Mouse (Mus musculus) kidney, postnatal 0 days (tissue): ENCODE data around the gene Tial1. TPM values are rescaled to one million over a fixed set of nuclear protein-coding genes. Genes with fewer than 3 reads are reported as not detected.

ENCODE experiments used
- ATAC-seq: fragments of 200-750 bp; cut with Nextera tagmentation; replicated peaks from 2 replicates; pipeline ENCODE4 v1.8.0; 2017; ENCODE audit warnings: low read depth, moderate number of reproducible peaks, moderate TSS enrichment, moderate library complexity; ENCODE audit not compliant: low FRiP score
- DNase-seq: peaks from one replicate; pipeline ENCODE4 v3.0.0-alpha.2; 2016; ENCODE audit warnings: low spot score
- H3K27ac ChIP-seq: fragments of 300-500 bp; sonication (generic); 2 replicates; pipeline ENCODE4 v1.5.1; 2014; ENCODE audit warnings: mild to moderate bottlenecking
- H3K27me3 ChIP-seq: fragments of 300-500 bp; sonication (generic); 2 replicates; pipeline ENCODE4 v1.6.1; 2014; ENCODE audit warnings: low read length, mixed read lengths; ENCODE audit not compliant: insufficient read depth
- H3K36me3 ChIP-seq: fragments of 300-500 bp; sonication (generic); 2 replicates; pipeline ENCODE4 v1.6.1; 2014; ENCODE audit warnings: low read length, mixed read lengths; ENCODE audit not compliant: insufficient read depth
- H3K4me1 ChIP-seq: fragments of 300-500 bp; sonication (generic); replicated peaks from 2 replicates; pipeline ENCODE4 v1.6.1; 2014; ENCODE audit warnings: antibody characterized with exemption, low read length, mixed read lengths; ENCODE audit not compliant: insufficient read depth
- H3K4me2 ChIP-seq: fragments of 300-500 bp; sonication (generic); 2 replicates; pipeline ENCODE4 v1.6.1; 2014; ENCODE audit warnings: mild to moderate bottlenecking, low read length, moderate library complexity, mixed read lengths
- H3K4me3 ChIP-seq: fragments of 300-500 bp; sonication (generic); replicated peaks from 2 replicates; pipeline ENCODE4 v1.5.1; 2014; ENCODE audit warnings: low read depth, low read length
- H3K9ac ChIP-seq: fragments of 300-500 bp; sonication (generic); 2 replicates; pipeline ENCODE4 v1.6.1; 2014; ENCODE audit warnings: low read depth, low read length
- H3K9me3 ChIP-seq: fragments of 300-500 bp; sonication (generic); replicated peaks from 2 replicates; pipeline ENCODE4 v1.6.1; 2016; ENCODE audit warnings: low read length, inconsistent platforms, mixed read lengths
- CTCF ChIP-seq: IDR thresholded peaks from 2 replicates; pipeline ENCODE4 v1.5.1; 2016; ENCODE audit warnings: antibody characterized with exemption, low read depth, mild to moderate bottlenecking, moderate library complexity
- WGBS: fragments of 180-500 bp; shearing (Covaris S2); extraction: QIAGEN DNeasy Blood & Tissue Kit; methylation state at CpG from one replicate; pipeline ENCODE4 v1.1.7; 2014; 5-methylcytosine and 5-hydroxymethylcytosine counted together
- polyA plus RNA-seq: library from polyadenylated mRNA; unstranded; fragments of >200 nt; fragmentation: Nextera tagmentation; extraction: Ambion mirVana; gene quantifications from 2 replicates; pipeline ENCODE4 v1.2.1, GENCODE M21; 2015

The Tial1 gene
- 21.4 and 23.5 TPM in 2 replicates for polyA plus RNA-seq

DNA sequence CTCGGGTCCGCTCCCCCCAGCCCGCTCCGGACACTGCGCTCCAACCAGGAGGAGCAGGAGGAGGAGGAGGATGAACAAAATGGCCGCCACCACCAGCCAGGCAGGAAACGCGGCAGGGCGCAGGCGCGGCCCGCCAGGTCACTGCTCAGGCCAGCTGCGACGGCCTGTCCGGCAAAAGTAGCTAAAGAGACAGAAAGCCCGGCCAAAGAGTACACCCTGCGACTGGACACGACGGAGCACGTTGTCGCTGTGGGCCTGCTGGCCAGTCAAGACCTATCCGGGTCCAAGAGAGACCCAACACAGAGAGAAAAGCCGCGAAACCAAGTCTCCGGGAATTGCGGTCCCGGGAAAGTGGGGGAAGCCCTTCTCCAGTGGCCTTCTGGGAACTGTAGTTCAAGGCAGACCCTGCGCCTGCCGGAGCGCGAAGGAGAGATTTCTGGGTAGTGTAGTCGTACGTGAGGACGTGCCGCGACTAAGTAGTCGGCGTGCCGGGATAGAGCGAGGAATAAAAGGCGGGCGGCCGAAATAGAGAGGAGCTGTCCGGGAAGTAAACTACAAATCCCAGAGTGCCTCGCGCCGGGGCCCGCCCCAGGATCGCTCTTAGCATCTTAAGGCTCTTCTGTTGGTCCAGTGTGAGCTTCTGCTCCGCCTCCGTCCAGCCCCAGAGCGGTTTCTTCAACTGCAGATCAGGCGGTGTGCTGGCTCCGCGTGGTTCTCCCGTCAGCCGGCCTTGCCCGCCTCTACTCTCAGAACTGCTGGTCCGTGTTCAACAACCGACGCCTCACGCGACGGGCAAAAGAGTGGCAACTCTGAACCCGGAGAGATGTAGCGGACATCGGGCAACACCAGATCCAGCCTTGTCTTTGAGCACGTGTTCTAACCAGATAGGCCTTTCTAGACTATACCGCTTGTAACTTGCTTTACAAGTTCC is at the start of gene Tial1:
TSS of gene Tial1 (minus strand) at position 433 of the 931 bp plus-strand sequence.
- H3K4me1 ChIP-seq = peaks cover 16% of the 10 kb centered on the region
- H3K4me3 ChIP-seq = peak within 1 kb of the TSS; percentile 83
- H3K9ac ChIP-seq = peak within 1 kb of the TSS; percentile 79
- TF ChIP-seq CTCF = no peak
- peak within 1 kb of the TSS; percentile 83 for H3K4me2 ChIP-seq
- H3K27ac ChIP-seq = peak within 1 kb of the TSS; percentile 97
- under 1% methylated on average over 69 of the region's 69 CpGs for WGBS
- ATAC-seq (peak; percentile 99), DNase-seq (peak; percentile 100)
- no peaks in the 10 kb centered on the region for H3K27me3 ChIP-seq
- H3K36me3 ChIP-seq = no peaks in the 10 kb centered on the region
- no peaks in the 10 kb centered on the region for H3K9me3 ChIP-seq

DNA sequence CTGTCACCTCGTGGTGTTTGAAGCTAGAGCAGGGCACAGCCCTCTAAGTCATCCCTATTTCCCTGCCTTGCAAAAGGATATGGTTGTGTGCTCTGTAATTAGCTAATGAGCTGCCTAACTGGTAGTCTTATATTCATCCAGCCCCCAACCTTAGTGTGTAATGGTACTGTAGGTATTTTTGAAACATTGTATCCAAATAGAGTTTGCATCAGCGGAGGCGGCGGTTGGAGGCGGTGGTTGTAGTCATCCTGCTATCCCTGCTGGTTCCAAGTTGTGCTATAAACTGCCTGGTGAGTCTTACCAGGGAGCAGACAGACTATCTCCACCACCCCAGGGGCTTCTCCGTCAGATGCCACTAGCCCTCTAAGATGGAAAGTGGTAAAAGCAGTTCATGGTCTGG is 42.6 kb upstream of the Tial1 start:
- no peaks in the 10 kb centered on the region for H3K9me3 ChIP-seq
- no peak overlapping the region for H3K9ac ChIP-seq
- TF ChIP-seq CTCF = no peak
- 86% methylated on average over 6 of the region's 6 CpGs for WGBS
- DNase-seq (no peak), ATAC-seq (no peak)
- no peaks in the 10 kb centered on the region for H3K36me3 ChIP-seq
- no peak overlapping the region for H3K4me2 ChIP-seq
- no peak overlapping the region for H3K4me3 ChIP-seq
- H3K4me1 ChIP-seq = no peaks in the 10 kb centered on the region
- H3K27me3 ChIP-seq = no peaks in the 10 kb centered on the region; the same call in 1 of the 2 replicates
- no peak overlapping the region for H3K27ac ChIP-seq

DNA sequence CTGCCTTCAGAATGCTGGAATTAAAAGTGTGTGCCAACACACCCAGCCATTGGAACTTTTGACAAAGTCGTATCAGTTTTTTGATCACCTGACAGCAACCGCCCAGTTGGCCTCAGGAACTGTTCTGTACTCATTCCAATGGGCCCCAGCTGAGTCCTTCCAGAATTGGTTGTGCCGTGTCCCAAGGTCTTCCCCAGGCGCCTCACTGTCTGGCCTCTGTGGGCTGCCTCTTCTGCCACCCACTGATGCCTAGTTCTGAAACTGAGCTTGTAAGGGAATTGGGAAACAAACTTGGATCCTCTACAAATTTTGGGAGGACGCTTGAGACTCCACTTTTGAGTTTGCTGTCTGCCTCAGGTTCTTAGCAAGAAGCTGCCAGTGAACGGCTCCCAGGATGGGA is 38.3 kb upstream of the Tial1 start:
- no peak overlapping the region for H3K9ac ChIP-seq
- no peaks in the 10 kb centered on the region for H3K27me3 ChIP-seq
- no peak for DNase-seq
- 74% methylated on average over 6 of the region's 6 CpGs for WGBS
- TF ChIP-seq CTCF = no peak
- H3K27ac ChIP-seq = no peak overlapping the region
- no peaks in the 10 kb centered on the region for H3K9me3 ChIP-seq
- ATAC-seq = no peak
- no peak overlapping the region for H3K4me3 ChIP-seq
- H3K4me2 ChIP-seq = no peak overlapping the region
- H3K4me1 ChIP-seq = no peaks in the 10 kb centered on the region
- no peaks in the 10 kb centered on the region for H3K36me3 ChIP-seq

GRCm38 (mm10) chr7:128494546-128494945 is 33.0 kb upstream of the Tial1 start:
- Histone ChIP-seq H3K4me2 (no peak overlapping the region), H3K4me3 (no peak overlapping the region), H3K4me1 (no peaks in the 10 kb centered on the region), H3K27me3 (no peaks in the 10 kb centered on the region), H3K9ac (no peak overlapping the region), H3K27ac (no peak overlapping the region), H3K36me3 (no peaks in the 10 kb centered on the region), H3K9me3 (no peaks in the 10 kb centered on the region)
- no peak for TF ChIP-seq CTCF
- ATAC-seq (no peak), DNase-seq (no peak)
- WGBS = 87% methylated on average over 5 of the region's 5 CpGs

DNA sequence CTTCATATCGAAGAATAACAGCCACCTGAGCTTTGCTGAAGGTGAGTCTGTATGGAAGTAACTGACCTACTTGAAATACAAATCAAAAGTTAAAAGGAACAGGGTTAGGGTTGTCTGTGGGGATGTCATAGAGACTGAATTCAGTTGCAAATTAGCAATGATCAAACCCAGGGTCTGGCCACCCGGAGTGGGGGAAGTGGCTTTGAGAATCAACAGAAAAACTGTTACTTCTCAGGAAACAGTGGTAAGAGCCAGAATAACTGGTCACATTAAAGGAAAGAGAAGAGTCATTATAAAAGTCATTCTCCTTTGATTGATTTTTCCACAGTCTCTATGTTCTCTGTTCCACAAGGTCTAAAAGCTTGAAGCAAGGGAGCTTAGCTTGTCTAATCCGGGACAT is 27.5 kb upstream of the Tial1 start:
- H3K36me3 ChIP-seq = no peaks in the 10 kb centered on the region
- H3K4me1 ChIP-seq = no peaks in the 10 kb centered on the region
- no peak overlapping the region for H3K27ac ChIP-seq
- WGBS = 96% methylated on average over 3 of the region's 3 CpGs
- H3K9me3 ChIP-seq = peaks cover 7% of the 10 kb centered on the region
- no peak overlapping the region for H3K4me3 ChIP-seq
- H3K27me3 ChIP-seq = no peaks in the 10 kb centered on the region
- DNase-seq (no peak), ATAC-seq (no peak)
- H3K9ac ChIP-seq = no peak overlapping the region
- H3K4me2 ChIP-seq = no peak overlapping the region
- TF ChIP-seq CTCF = no peak

DNA sequence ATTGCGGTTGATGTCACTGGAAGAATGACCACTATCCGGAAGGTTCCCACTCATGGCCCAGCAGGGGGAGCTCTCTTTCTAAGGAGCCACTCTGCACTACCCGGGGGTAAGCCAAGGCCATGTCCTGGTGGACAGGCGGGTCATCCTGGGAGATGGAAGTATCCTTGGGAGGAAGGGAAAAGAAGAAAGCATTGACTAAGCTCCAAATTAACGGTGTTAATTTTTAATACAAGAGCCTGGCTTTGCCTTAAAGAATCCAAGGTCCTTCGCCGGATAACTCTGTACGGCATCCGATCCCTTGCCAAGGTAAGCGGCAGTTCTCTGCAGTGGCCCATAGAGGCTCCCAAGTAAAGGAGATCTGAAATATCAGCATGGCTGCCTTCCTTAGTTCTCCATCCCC is 12.8 kb upstream of the Tial1 start:
- DNase-seq (peak; percentile 80), ATAC-seq (peak; percentile 85)
- Histone ChIP-seq H3K9me3 (no peaks in the 10 kb centered on the region), H3K4me3 (no peak overlapping the region), H3K4me2 (peak overlapping the region; percentile 40), H3K4me1 (no peaks in the 10 kb centered on the region), H3K27me3 (no peaks in the 10 kb centered on the region), H3K27ac (no peak overlapping the region), H3K36me3 (no peaks in the 10 kb centered on the region), H3K9ac (no peak overlapping the region)
- WGBS = 41% methylated on average over 10 of the region's 10 CpGs
- TF ChIP-seq CTCF = peak; percentile 85
